Mouse (Mus musculus): ENCODE data around the gene Prdx1.

DNA sequence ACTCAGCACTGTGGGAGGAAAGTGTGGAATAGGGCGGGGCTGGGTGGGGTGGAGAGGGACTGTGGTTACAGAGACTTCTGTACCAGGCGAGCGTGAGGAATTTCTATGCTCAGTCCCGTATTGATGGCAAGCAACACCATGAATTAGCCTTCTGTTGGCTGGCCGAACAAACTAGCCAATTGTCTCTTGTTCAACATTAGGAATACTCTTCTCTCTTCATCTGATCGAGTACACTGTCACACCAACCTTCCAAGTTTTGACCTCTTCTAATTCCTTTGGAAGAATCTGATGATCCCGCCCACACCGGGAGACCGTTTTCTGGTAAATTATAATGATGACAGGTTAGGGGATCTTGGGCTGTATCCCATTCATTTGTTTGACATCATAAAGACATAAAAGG lies 22.3 kb downstream of the Prdx1 start:
- no peak for TF ChIP-seq CTCF (IDR thresholded peaks at IDR 0.05; ENCODE audit: borderline replicate concordance, control insufficient read depth, extremely low read depth, insufficient read depth, low read length, poor library complexity)
- no peak for TF ChIP-seq POLR2A (IDR thresholded peaks at IDR 0.05; ENCODE audit: control insufficient read depth, extremely low read depth, insufficient read depth, low read length, poor library complexity)

Data from thymus, adult 2 months (tissue).